Mouse (Mus musculus) ES-Bruce4 (cell line): ENCODE measurements around the gene Erlin1. TPM values are rescaled to one million over a fixed set of nuclear protein-coding genes. Genes with fewer than 3 reads are reported as not detected.

Source experiments
- H3K27ac ChIP-seq: 2 replicates; pipeline ENCODE4 v1.5.1; 2012; ENCODE audit warnings: low read length, inconsistent platforms; ENCODE audit not compliant: insufficient read depth
- H3K27me3 ChIP-seq: 2 replicates; pipeline ENCODE4 v1.6.1; 2012; ENCODE audit warnings: mild to moderate bottlenecking, low read length, inconsistent platforms; ENCODE audit not compliant: control insufficient read depth, poor library complexity, insufficient read depth, severe bottlenecking
- H3K36me3 ChIP-seq: 2 replicates; pipeline ENCODE4 v1.6.1; 2012; ENCODE audit warnings: inconsistent platforms, mild to moderate bottlenecking, low read length, moderate library complexity; ENCODE audit not compliant: control insufficient read depth, poor library complexity, insufficient read depth, severe bottlenecking
- H3K4me1 ChIP-seq: one replicate; pipeline ENCODE4 v1.8.1; 2011; ENCODE audit warnings: low read length; ENCODE audit not compliant: control insufficient read depth, insufficient read depth
- H3K4me3 ChIP-seq: 2 replicates; pipeline ENCODE4 v1.5.1; 2011; ENCODE audit warnings: low read depth, mild to moderate bottlenecking, low read length
- H3K9ac ChIP-seq: 2 replicates; pipeline ENCODE4 v1.6.1; 2012; ENCODE audit warnings: low read depth, mild to moderate bottlenecking, inconsistent platforms; ENCODE audit not compliant: poor library complexity, severe bottlenecking
- H3K9me3 ChIP-seq: replicated peaks from 2 replicates; pipeline ENCODE4 v1.6.1; 2012; ENCODE audit warnings: mild to moderate bottlenecking, low read length, inconsistent platforms; ENCODE audit not compliant: control insufficient read depth, poor library complexity, insufficient read depth, severe bottlenecking
- CTCF ChIP-seq: IDR thresholded peaks from one replicate; pipeline ENCODE4 v1.8.1; 2011; ENCODE audit warnings: low read depth, low read length
- EP300 ChIP-seq: IDR thresholded peaks from 2 replicates; pipeline ENCODE4 v1.6.1; 2011; ENCODE audit warnings: low read depth, low read length; ENCODE audit not compliant: insufficient read depth
- POLR2A ChIP-seq: IDR thresholded peaks from one replicate; pipeline ENCODE4 v1.8.1; 2011; ENCODE audit warnings: low read length; ENCODE audit not compliant: insufficient read depth
- polyA plus RNA-seq: library from polyadenylated mRNA; stranded (reverse); fragments of >200 nt; gene quantifications from 2 replicates; pipeline ENCODE4 v1.2.4, GENCODE M21; 2011; ENCODE audit warnings: low read depth; ENCODE audit not compliant: missing spikeins, insufficient read depth, insufficient read length

Gene Erlin1
- polyA plus RNA-seq, 1 experiment = 23.2 TPM

DNA sequence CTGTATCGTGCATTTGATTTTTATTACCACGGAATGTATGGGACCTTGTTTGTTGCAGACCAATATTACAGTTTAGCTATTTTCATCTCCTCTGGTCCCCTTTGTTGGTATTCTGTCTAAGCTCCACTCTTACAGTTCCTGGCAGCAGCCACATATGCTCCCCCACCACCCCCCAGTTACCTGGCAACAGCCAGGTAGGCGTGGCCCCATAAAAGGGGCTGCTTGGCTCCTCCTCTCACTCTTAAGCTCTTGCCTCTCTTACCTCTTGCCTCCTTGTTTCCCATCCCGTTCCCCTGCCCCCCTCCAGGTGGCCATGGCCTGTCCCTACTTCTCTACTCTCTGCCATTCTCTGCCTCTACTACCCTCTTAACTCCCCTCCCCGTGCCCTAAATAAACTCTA lies 1.6 kb upstream of the Erlin1 start:
- Histone ChIP-seq H3K9me3 (no peaks in the 10 kb centered on the region), H3K27me3 (no peaks in the 10 kb centered on the region)
- no peak for TF ChIP-seq EP300
- TF ChIP-seq POLR2A = no peak
- no peak for TF ChIP-seq CTCF

GRCm38 (mm10) chr19:44069914-44070232 lies 288 bp upstream of the Erlin1 start:
- Histone ChIP-seq H3K4me1 (peaks cover 2% of the 10 kb centered on the region), H3K27me3 (no peaks in the 10 kb centered on the region), H3K9ac (peak overlapping the region; percentile 83), H3K27ac (peak overlapping the region; percentile 30; the same call in 1 of the 2 replicates), H3K4me3 (peak overlapping the region; percentile 86), H3K9me3 (no peaks in the 10 kb centered on the region), H3K36me3 (peaks cover 8% of the 10 kb centered on the region)
- TF ChIP-seq CTCF = no peak
- TF ChIP-seq EP300 = no peak
- no peak for TF ChIP-seq POLR2A

More for the DNA sequence above, 1.6 kb upstream of the Erlin1 start:
- Histone ChIP-seq H3K27ac (no peak overlapping the region), H3K9ac (no peak overlapping the region), H3K4me1 (peaks cover 2% of the 10 kb centered on the region), H3K4me3 (no peak overlapping the region), H3K36me3 (peaks cover 8% of the 10 kb centered on the region)

DNA sequence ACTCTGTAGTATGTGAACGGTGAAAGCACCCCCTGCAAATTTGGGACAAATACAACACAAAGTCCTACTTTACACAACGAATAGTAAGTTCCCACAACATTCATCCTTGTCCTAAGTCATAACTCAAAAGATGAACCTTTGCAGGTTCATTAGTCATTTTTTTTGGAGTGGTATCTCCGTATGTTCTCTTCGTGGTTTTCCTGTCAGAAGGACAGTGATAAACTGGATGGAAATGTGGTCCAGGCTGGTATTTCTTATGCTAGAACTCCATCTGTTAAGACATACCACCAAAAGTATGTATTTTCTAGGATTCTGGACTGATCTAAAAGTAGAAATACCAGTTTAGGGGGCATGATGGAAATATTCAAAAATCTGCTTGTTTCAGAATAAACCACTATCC lies 1.4 kb downstream of the Erlin1 start:
- no peak for TF ChIP-seq CTCF
- Histone ChIP-seq H3K4me1 (peaks cover 2% of the 10 kb centered on the region), H3K27ac (no peak overlapping the region), H3K4me3 (no peak overlapping the region), H3K9me3 (no peaks in the 10 kb centered on the region), H3K36me3 (peaks cover 8% of the 10 kb centered on the region), H3K27me3 (no peaks in the 10 kb centered on the region), H3K9ac (no peak overlapping the region; the same call in 1 of the 2 replicates)

DNA sequence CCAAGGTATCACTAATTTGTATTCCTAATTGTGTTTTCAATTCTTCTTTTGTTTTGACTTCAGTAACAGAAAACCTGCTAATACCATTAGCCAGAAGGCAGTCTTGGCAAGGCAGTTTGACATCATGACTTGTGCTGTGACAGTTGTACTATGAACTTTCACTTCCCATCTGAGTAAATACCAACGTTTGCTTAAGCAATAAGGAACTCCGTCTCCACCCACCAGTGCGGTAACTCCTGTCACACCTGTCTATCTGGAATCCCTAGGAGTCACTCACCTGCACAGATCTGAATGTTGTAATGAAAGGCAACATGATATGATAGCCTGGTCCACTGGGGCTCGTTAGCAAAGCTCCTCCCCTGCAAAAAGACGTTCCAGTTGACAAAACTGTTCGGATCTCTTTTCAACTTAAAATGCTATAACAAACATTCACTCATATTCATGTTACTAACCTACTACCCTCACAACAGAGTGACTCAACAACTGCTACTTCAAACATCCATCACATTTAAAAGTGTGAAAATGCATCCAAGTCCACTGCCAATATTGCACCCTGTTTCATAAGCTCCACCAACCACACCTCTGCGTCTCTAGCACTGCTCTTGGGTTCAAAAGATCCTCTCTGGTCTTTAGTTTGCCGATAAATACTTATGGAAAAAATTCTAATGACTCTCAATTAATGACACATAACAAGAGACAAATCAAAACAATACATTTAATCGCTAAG lies 2.1 kb downstream of the Erlin1 start:
- no peaks in the 10 kb centered on the region for H3K27me3 ChIP-seq
- no peak overlapping the region for H3K4me3 ChIP-seq
- no peak overlapping the region for H3K9ac ChIP-seq
- TF ChIP-seq CTCF = no peak
- TF ChIP-seq EP300 = no peak
- TF ChIP-seq POLR2A = no peak
- H3K36me3 ChIP-seq = peaks cover 10% of the 10 kb centered on the region
- H3K27ac ChIP-seq = no peak overlapping the region
- H3K4me1 ChIP-seq = peaks cover 2% of the 10 kb centered on the region
- H3K9me3 ChIP-seq = no peaks in the 10 kb centered on the region

- H3K9me3 ChIP-seq = no peaks in the 10 kb centered on the region
- no peak overlapping the region for H3K4me3 ChIP-seq
- no peak overlapping the region for H3K27ac ChIP-seq
- H3K36me3 ChIP-seq = peaks cover 16% of the 10 kb centered on the region
- no peaks in the 10 kb centered on the region for H3K27me3 ChIP-seq
- TF ChIP-seq POLR2A (no peak), CTCF (no peak), EP300 (no peak)
- H3K4me1 ChIP-seq = no peaks in the 10 kb centered on the region
- H3K9ac ChIP-seq = no peak overlapping the region
These were observed 4.9 kb downstream of the Erlin1 start for GRCm38 (mm10) chr19:44064734-44065133.

DNA sequence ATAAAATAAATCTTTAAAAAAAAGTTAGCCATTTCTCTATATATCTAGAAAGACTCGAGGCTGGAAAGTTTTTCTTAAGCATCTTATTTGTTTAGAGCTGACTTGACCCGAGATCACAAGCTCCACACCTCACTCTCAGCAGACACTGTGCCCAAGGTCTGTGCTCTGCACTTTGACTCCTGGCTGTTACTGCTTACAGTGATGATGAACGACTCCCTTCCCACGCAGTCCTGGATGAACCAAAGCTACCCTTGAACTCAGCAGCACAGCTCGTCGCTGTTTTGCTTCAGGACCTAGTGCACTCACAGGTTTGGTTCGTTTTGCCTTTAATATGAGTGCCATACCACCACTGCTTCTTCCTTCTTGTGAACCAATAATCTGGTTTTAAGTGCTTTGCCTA lies 5.8 kb downstream of the Erlin1 start:
- Histone ChIP-seq H3K9me3 (no peaks in the 10 kb centered on the region), H3K36me3 (peaks cover 16% of the 10 kb centered on the region), H3K27ac (no peak overlapping the region), H3K9ac (no peak overlapping the region), H3K4me3 (no peak overlapping the region), H3K27me3 (no peaks in the 10 kb centered on the region), H3K4me1 (no peaks in the 10 kb centered on the region)
- TF ChIP-seq CTCF (no peak), POLR2A (no peak), EP300 (no peak)
